Mouse (Mus musculus): ENCODE measurements at regions not wholly inside any gene's neighbourhood (a gene's known extent, or its start where the extent isn't known, plus 50 kb on each side); places are given as distances from the start of the nearest gene placed in this dataset.

DNA sequence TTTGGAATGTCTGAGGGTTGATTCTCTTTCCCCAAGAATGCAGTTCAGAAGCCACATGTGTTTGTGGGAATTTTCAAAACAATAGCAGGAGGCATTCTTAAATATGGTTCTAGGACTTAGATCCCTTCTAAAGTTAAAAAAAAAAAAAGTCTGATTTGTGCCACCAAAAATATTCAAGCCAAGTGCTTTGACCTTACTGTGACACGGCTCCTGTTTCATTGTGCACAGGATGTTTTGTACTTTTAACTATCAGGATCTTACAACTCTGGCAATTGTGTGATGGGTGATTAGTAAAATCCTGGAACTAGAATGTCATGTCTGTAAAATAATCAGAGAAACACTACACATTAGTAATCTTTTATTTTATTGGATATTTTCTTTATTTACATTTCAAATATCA is 359.5 kb downstream of the 1700129C05Rik start:
- no peak overlapping the region for H3K4me3 ChIP-seq (ENCODE audit: control insufficient read depth in 1 of 2, insufficient read depth in 1 of 2, low read depth in 1 of 2, low read length in 2 of 2)
- WGBS, result 24% methylated on average over 1 of the region's 1 CpGs
- no peaks in the 10 kb centered on the region for H3K27me3 ChIP-seq (ENCODE audit: control insufficient read depth, insufficient read depth, low read length)
- no peak overlapping the region for H3K9ac ChIP-seq (ENCODE audit: low read length)
- H3K36me3 ChIP-seq (ENCODE audit: control insufficient read depth, insufficient read depth, low read length), result no peaks in the 10 kb centered on the region
- no peak overlapping the region for H3K27ac ChIP-seq (replicated peaks in 1 of 2; ENCODE audit: control insufficient read depth in 1 of 2, insufficient read depth in 1 of 2, low read depth in 2 of 2, low read length in 2 of 2)
- ATAC-seq (ENCODE audit: insufficient number of reproducible peaks, insufficient read depth, low FRiP score, low read depth), result no peak
- H3K9me3 ChIP-seq (ENCODE audit: control insufficient read depth, low read length), result no peaks in the 10 kb centered on the region
- peaks cover 5 to 16% of the 10 kb centered on the region in 2 experiments for H3K4me1 ChIP-seq (ENCODE audit: control insufficient read depth in 2 of 2, insufficient read depth in 2 of 2, low read length in 2 of 2)
- H3K4me2 ChIP-seq (ENCODE audit: low read length), result no peak overlapping the region

DNA sequence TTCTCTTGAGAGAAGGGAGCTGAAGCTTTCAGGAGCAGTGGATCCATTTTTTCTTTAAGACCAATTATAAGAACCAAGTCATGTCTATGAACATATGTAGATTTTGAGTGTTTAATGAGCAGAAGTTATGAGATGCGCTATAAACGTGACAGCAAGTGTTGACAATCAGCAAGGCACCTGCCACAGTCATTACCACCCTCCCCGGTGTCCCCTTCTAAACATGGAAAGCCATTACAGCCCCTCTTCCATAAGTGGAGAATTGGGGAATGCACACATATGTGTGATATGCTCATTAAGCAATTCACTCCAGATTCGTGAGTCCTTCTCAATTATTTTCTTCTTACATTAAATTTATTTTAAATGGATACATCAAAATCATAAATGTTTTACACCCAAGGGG is 362.4 kb downstream of the 1700129C05Rik start:
- H3K27ac ChIP-seq (replicated peaks in 1 of 2; ENCODE audit: control insufficient read depth in 1 of 2, insufficient read depth in 1 of 2, low read depth in 2 of 2, low read length in 2 of 2), result no peak overlapping the region
- H3K4me2 ChIP-seq (ENCODE audit: low read length), result no peak overlapping the region
- no peaks in the 10 kb centered on the region for H3K9me3 ChIP-seq (ENCODE audit: control insufficient read depth, low read length)
- no peaks in the 10 kb centered on the region for H3K27me3 ChIP-seq (ENCODE audit: control insufficient read depth, insufficient read depth, low read length)
- H3K36me3 ChIP-seq (ENCODE audit: control insufficient read depth, insufficient read depth, low read length), result no peaks in the 10 kb centered on the region
- ATAC-seq (ENCODE audit: insufficient number of reproducible peaks, insufficient read depth, low FRiP score, low read depth), result no peak
- H3K9ac ChIP-seq (ENCODE audit: low read length), result no peak overlapping the region
- peaks cover 5 to 16% of the 10 kb centered on the region in 2 experiments for H3K4me1 ChIP-seq (ENCODE audit: control insufficient read depth in 2 of 2, insufficient read depth in 2 of 2, low read length in 2 of 2)
- H3K4me3 ChIP-seq (ENCODE audit: control insufficient read depth in 1 of 2, insufficient read depth in 1 of 2, low read depth in 1 of 2, low read length in 2 of 2), result no peak overlapping the region
- 84% methylated on average over 4 of the region's 4 CpGs for WGBS

DNA sequence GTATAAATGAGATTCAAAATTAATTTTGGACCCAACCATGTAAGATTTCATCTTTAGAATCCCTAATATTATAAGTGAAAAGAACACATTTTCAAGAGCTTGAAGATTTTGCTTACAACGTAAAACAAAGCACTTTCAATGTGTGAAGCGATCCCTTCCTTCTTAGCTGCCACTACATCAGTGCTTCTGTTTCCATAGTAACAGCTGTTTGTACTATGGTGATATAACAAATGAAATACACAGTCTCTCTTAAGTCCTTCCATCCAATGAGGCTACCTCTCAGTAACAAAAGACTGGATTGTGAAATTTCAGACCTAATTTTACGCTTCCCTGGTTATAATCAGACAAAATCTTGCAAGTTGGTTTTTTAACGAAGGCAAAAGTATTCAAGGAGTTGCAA is 364.0 kb downstream of the 1700129C05Rik start:
- H3K9ac ChIP-seq (ENCODE audit: low read length), result no peak overlapping the region
- peaks cover 5 to 16% of the 10 kb centered on the region in 2 experiments for H3K4me1 ChIP-seq (ENCODE audit: control insufficient read depth in 2 of 2, insufficient read depth in 2 of 2, low read length in 2 of 2)
- ATAC-seq (ENCODE audit: insufficient number of reproducible peaks, insufficient read depth, low FRiP score, low read depth), result no peak
- no peak overlapping the region for H3K4me3 ChIP-seq (ENCODE audit: control insufficient read depth in 1 of 2, insufficient read depth in 1 of 2, low read depth in 1 of 2, low read length in 2 of 2)
- H3K4me2 ChIP-seq (ENCODE audit: low read length), result no peak overlapping the region
- no peak overlapping the region for H3K27ac ChIP-seq (replicated peaks in 1 of 2; ENCODE audit: control insufficient read depth in 1 of 2, insufficient read depth in 1 of 2, low read depth in 2 of 2, low read length in 2 of 2)
- no peaks in the 10 kb centered on the region for H3K36me3 ChIP-seq (ENCODE audit: control insufficient read depth, insufficient read depth, low read length)
- H3K27me3 ChIP-seq (ENCODE audit: control insufficient read depth, insufficient read depth, low read length), result no peaks in the 10 kb centered on the region
- 84% methylated on average over 4 of the region's 4 CpGs for WGBS
- no peaks in the 10 kb centered on the region for H3K9me3 ChIP-seq (ENCODE audit: control insufficient read depth, low read length)

DNA sequence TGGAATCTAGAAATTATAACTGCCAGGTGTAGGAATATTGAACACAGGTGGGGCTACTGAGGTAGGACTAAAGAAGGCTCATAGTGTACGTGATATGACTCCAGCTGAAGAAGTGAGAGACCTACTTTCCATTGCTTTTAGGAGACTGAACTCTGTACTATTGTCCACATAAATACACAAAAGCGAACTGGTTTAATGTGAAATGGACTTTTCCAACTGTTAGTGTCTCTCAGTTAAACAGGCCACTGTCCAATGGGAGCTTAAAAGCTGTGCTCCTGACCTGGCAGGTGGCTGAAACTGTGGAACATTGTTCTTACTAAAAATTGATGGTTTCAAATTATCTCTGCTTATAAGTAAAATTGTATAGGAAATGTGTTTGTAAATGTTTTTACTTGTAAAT is 381.4 kb downstream of the 1700129C05Rik start:
- Histone ChIP-seq H3K36me3 (ENCODE audit: control insufficient read depth, insufficient read depth, low read length) (no peaks in the 10 kb centered on the region), H3K27ac (replicated peaks in 1 of 2; ENCODE audit: control insufficient read depth in 1 of 2, insufficient read depth in 1 of 2, low read depth in 2 of 2, low read length in 2 of 2) (no peak overlapping the region), H3K9me3 (ENCODE audit: control insufficient read depth, low read length) (no peaks in the 10 kb centered on the region), H3K4me1 (ENCODE audit: control insufficient read depth in 2 of 2, insufficient read depth in 2 of 2, low read length in 2 of 2) (no peaks in the 10 kb centered on the region), H3K4me2 (ENCODE audit: low read length) (no peak overlapping the region), H3K4me3 (ENCODE audit: control insufficient read depth in 1 of 2, insufficient read depth in 1 of 2, low read depth in 1 of 2, low read length in 2 of 2) (no peak overlapping the region), H3K27me3 (ENCODE audit: control insufficient read depth, insufficient read depth, low read length) (no peaks in the 10 kb centered on the region), H3K9ac (ENCODE audit: low read length) (no peak overlapping the region)
- WGBS, result 87% methylated on average over 2 of the region's 2 CpGs
- ATAC-seq (ENCODE audit: insufficient number of reproducible peaks, insufficient read depth, low FRiP score, low read depth), result no peak

DNA sequence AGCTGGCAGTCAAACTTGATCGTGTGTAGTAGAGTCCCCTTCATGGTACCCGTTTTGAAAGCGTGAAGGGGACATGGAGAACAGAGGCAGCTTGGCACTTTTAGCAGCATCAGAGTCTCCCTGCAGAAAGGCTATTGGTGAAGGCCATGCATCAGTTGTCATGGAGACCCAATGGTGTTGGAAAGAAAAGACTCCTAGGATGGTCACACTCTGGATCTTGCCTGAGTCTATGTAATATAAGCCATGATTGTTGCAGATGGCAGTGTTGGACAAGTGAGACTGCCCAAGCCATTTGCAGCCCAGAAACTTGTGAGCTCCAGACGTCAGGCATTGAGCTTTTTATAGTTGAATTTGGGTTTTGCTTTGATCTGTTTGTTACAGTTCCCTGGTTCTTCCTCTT is 382.9 kb downstream of the 1700129C05Rik start:
- 85% methylated on average over 4 of the region's 4 CpGs for WGBS

DNA sequence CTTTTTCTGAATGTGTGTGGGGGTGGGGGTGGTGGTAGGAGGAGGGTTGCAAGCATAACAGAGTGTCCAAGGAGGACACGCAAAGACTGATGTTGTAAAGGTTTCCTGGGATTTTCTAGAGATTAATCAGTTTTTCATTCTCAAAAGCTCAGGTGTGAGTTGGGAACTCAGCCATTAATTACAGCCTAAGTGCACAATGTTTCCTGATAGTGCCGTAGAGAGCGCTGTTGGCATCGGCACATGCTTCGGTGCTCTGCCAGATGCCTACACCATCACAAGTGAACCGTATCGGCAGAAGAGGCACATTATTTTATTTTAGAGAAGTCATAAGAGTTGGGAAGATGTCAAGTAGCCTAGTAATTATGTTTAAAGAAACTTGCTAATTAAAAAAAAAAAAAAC is 388.9 kb downstream of the 1700129C05Rik start:
- 87% methylated on average over 7 of the region's 7 CpGs for WGBS
- Histone ChIP-seq H3K4me2 (ENCODE audit: low read length) (no peak overlapping the region), H3K36me3 (ENCODE audit: control insufficient read depth, insufficient read depth, low read length) (no peaks in the 10 kb centered on the region)

More for the DNA sequence above, 382.9 kb downstream of the 1700129C05Rik start:
- Histone ChIP-seq H3K27ac (replicated peaks in 1 of 2; ENCODE audit: control insufficient read depth in 1 of 2, insufficient read depth in 1 of 2, low read depth in 2 of 2, low read length in 2 of 2) (no peak overlapping the region), H3K4me1 (ENCODE audit: control insufficient read depth in 2 of 2, insufficient read depth in 2 of 2, low read length in 2 of 2) (no peaks in the 10 kb centered on the region), H3K9me3 (ENCODE audit: control insufficient read depth, low read length) (no peaks in the 10 kb centered on the region), H3K4me3 (ENCODE audit: control insufficient read depth in 1 of 2, insufficient read depth in 1 of 2, low read depth in 1 of 2, low read length in 2 of 2) (no peak overlapping the region), H3K4me2 (ENCODE audit: low read length) (no peak overlapping the region), H3K36me3 (ENCODE audit: control insufficient read depth, insufficient read depth, low read length) (no peaks in the 10 kb centered on the region), H3K9ac (ENCODE audit: low read length) (no peak overlapping the region), H3K27me3 (ENCODE audit: control insufficient read depth, insufficient read depth, low read length) (no peaks in the 10 kb centered on the region)
- ATAC-seq (ENCODE audit: insufficient number of reproducible peaks, insufficient read depth, low FRiP score, low read depth), result no peak

DNA sequence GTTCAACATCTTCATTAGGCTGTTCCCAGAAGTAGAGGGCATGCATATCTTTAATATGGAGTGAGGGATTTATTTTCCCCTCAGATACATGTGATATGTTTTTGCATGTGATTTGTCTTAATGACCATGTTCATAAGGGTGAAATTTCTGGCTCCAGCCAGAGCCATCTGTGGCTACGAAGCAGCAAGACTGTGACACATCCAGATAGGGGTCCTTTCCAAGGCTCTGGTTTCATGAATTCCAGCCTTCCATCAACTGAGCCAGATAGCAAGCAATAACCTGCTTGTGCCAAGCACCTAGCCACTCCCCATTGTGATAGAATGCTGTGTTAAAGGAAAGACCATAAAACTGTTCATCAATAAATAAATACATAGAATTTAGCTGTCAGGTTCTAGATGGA is 389.6 kb downstream of the 1700129C05Rik start:
- no peak overlapping the region for H3K4me3 ChIP-seq (ENCODE audit: control insufficient read depth in 1 of 2, insufficient read depth in 1 of 2, low read depth in 1 of 2, low read length in 2 of 2)
- H3K36me3 ChIP-seq (ENCODE audit: control insufficient read depth, insufficient read depth, low read length), result no peaks in the 10 kb centered on the region
- no peaks in the 10 kb centered on the region for H3K27me3 ChIP-seq (ENCODE audit: control insufficient read depth, insufficient read depth, low read length)
- no peaks in the 10 kb centered on the region for H3K4me1 ChIP-seq (ENCODE audit: control insufficient read depth in 2 of 2, insufficient read depth in 2 of 2, low read length in 2 of 2)
- H3K9ac ChIP-seq (ENCODE audit: low read length), result no peak overlapping the region
- H3K27ac ChIP-seq (replicated peaks in 1 of 2; ENCODE audit: control insufficient read depth in 1 of 2, insufficient read depth in 1 of 2, low read depth in 2 of 2, low read length in 2 of 2), result no peak overlapping the region
- whole genome bisulfite sequencing, result 60% methylated on average over 1 of the region's 1 CpGs
- H3K9me3 ChIP-seq (ENCODE audit: control insufficient read depth, low read length), result no peaks in the 10 kb centered on the region
- no peak overlapping the region for H3K4me2 ChIP-seq (ENCODE audit: low read length)
- no peak for ATAC-seq (ENCODE audit: insufficient number of reproducible peaks, insufficient read depth, low FRiP score, low read depth)

More for the DNA sequence above, 388.9 kb downstream of the 1700129C05Rik start:
- Histone ChIP-seq H3K4me1 (ENCODE audit: control insufficient read depth in 2 of 2, insufficient read depth in 2 of 2, low read length in 2 of 2) (no peaks in the 10 kb centered on the region), H3K9me3 (ENCODE audit: control insufficient read depth, low read length) (no peaks in the 10 kb centered on the region), H3K4me3 (ENCODE audit: control insufficient read depth in 1 of 2, insufficient read depth in 1 of 2, low read depth in 1 of 2, low read length in 2 of 2) (no peak overlapping the region), H3K27me3 (ENCODE audit: control insufficient read depth, insufficient read depth, low read length) (no peaks in the 10 kb centered on the region), H3K27ac (replicated peaks in 1 of 2; ENCODE audit: control insufficient read depth in 1 of 2, insufficient read depth in 1 of 2, low read depth in 2 of 2, low read length in 2 of 2) (no peak overlapping the region), H3K9ac (ENCODE audit: low read length) (no peak overlapping the region)
- no peak for ATAC-seq (ENCODE audit: insufficient number of reproducible peaks, insufficient read depth, low FRiP score, low read depth)

DNA sequence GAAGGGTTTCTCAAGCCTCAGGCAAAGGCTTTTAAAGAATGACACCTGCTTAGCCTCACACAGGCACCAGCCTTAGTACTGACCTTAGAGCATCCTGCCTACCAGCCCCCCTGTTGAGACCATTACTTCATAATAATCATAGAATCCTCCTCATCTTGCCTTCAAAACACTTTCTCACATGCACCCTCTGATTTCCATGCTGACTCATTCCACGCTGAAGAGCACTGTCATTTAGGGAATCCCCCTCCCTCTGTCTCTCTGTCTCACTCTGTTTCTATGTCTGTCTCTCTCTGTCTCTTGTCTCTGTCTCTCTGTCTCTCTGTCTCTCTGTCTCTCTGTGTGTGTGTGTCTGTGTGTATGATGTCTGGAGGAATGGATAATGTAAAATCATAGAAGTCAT is 416.3 kb downstream of the 1700129C05Rik start:
- no peak overlapping the region for H3K4me2 ChIP-seq (ENCODE audit: low read length)
- no peaks in the 10 kb centered on the region for H3K36me3 ChIP-seq (ENCODE audit: control insufficient read depth, insufficient read depth, low read length)
- H3K4me3 ChIP-seq (ENCODE audit: control insufficient read depth in 1 of 2, insufficient read depth in 1 of 2, low read depth in 1 of 2, low read length in 2 of 2), result no peak overlapping the region
- no peaks in the 10 kb centered on the region for H3K27me3 ChIP-seq (ENCODE audit: control insufficient read depth, insufficient read depth, low read length)
- H3K4me1 ChIP-seq (ENCODE audit: control insufficient read depth in 2 of 2, insufficient read depth in 2 of 2, low read length in 2 of 2), result no peaks in the 10 kb centered on the region; a peak in 1 of 4 replicates
- H3K9me3 ChIP-seq (ENCODE audit: control insufficient read depth, low read length), result no peaks in the 10 kb centered on the region
- WGBS, result 74% methylated on average over 1 of the region's 1 CpGs
- H3K9ac ChIP-seq (ENCODE audit: low read length), result no peak overlapping the region
- no peak overlapping the region for H3K27ac ChIP-seq (replicated peaks in 1 of 2; ENCODE audit: control insufficient read depth in 1 of 2, insufficient read depth in 1 of 2, low read depth in 2 of 2, low read length in 2 of 2)
- ATAC-seq (ENCODE audit: insufficient number of reproducible peaks, insufficient read depth, low FRiP score, low read depth), result no peak
